Mouse (Mus musculus) gastrocnemius, adult 2 months (tissue): ENCODE measurements at regions not wholly inside any gene's neighbourhood (a gene's known extent, or its start where the extent isn't known, plus 50 kb on each side); places are given as distances from the start of the nearest gene placed in this dataset.

Source experiments
- DNase-seq: peaks from one replicate; pipeline ENCODE4 v3.0.0; 2022
- H3K27ac ChIP-seq: fragments of 200-600 bp; 2 replicates; pipeline ENCODE4 v1.8.1; 2022; ENCODE audit warnings: mild to moderate bottlenecking
- H3K4me3 ChIP-seq: fragments of 200-600 bp; 2 replicates; pipeline ENCODE4 v1.8.1; 2022; ENCODE audit warnings: mild to moderate bottlenecking, moderate library complexity
- CTCF ChIP-seq: fragments of 200-600 bp; IDR thresholded peaks from 2 replicates; pipeline ENCODE4 v1.8.1; 2022; ENCODE audit warnings: antibody characterized with exemption, mild to moderate bottlenecking, moderate library complexity
- intact Hi-C: fragments of 180-260 bp; cut with DNase I; formaldehyde crosslinking; loops from one replicate; pipeline ENCODE4 v1.15.1; 2025

GRCm38 (mm10) chr12:98337644-98338043 is 69.2 kb downstream of the Gpr65 start:
- TF ChIP-seq CTCF: no peak
- intact Hi-C loops: no loop called here
- DNase-seq: no peak
- H3K4me3 ChIP-seq: no peak overlapping the region
- H3K27ac ChIP-seq: no peak overlapping the region

GRCm38 (mm10) chr12:98339536-98339935 is 71.1 kb downstream of the Gpr65 start:
- no peak for DNase-seq
- intact Hi-C loops: no loop called here
- no peak for TF ChIP-seq CTCF
- Histone ChIP-seq H3K4me3 (no peak overlapping the region), H3K27ac (no peak overlapping the region)

GRCm38 (mm10) chr12:98342158-98342557 is 73.7 kb downstream of the Gpr65 start:
- DNase-seq: peak; percentile 22
- intact Hi-C loops: no loop called here
- Histone ChIP-seq H3K27ac (no peak overlapping the region), H3K4me3 (no peak overlapping the region)
- peak; percentile 68 for TF ChIP-seq CTCF

GRCm38 (mm10) chr12:98343653-98344052 is 75.2 kb downstream of the Gpr65 start:
- Histone ChIP-seq H3K27ac (no peak overlapping the region), H3K4me3 (no peak overlapping the region)
- no peak for TF ChIP-seq CTCF
- intact Hi-C loops: no loop called here
- DNase-seq: no peak

- Histone ChIP-seq H3K27ac (no peak overlapping the region), H3K4me3 (no peak overlapping the region)
- intact Hi-C loops: loop anchor here (2.0 to 5.0 kb wide), 2 partner anchors 66 to 135 kb away; no protein-coding TSS in a partner anchor
- no peak for DNase-seq
- no peak for TF ChIP-seq CTCF
These were observed 78.6 kb downstream of the Gpr65 start for GRCm38 (mm10) chr12:98347056-98347455.

- H3K4me3 ChIP-seq: no peak overlapping the region
- TF ChIP-seq CTCF: peak; percentile 67
- intact Hi-C loops: loop anchor here (2.0 to 5.0 kb wide), 2 partner anchors 67 to 135 kb away; no protein-coding TSS in a partner anchor
- H3K27ac ChIP-seq: no peak overlapping the region
- peak; percentile 18 for DNase-seq
These were observed 79.3 kb downstream of the Gpr65 start for GRCm38 (mm10) chr12:98347550-98348318.

GRCm38 (mm10) chr12:98349864-98350643 is 81.6 kb downstream of the Gpr65 start:
- TF ChIP-seq CTCF: no peak
- no peak for DNase-seq
- Histone ChIP-seq H3K4me3 (no peak overlapping the region), H3K27ac (no peak overlapping the region)
- intact Hi-C loops: loop anchor here (5.0 kb wide), 1 partner anchor 138 kb away; no protein-coding TSS in a partner anchor

- TF ChIP-seq CTCF: no peak
- no peak for DNase-seq
- Histone ChIP-seq H3K27ac (no peak overlapping the region), H3K4me3 (no peak overlapping the region)
- intact Hi-C loops: no loop called here
These were observed 84.0 kb downstream of the Gpr65 start for GRCm38 (mm10) chr12:98352401-98352800.

- Histone ChIP-seq H3K4me3 (no peak overlapping the region), H3K27ac (no peak overlapping the region)
- intact Hi-C loops: no loop called here
- TF ChIP-seq CTCF: no peak
- DNase-seq: no peak
These were observed 86.1 kb downstream of the Gpr65 start for GRCm38 (mm10) chr12:98354545-98354944.

GRCm38 (mm10) chr12:98367583-98367982 is 99.1 kb downstream of the Gpr65 start:
- Histone ChIP-seq H3K4me3 (no peak overlapping the region), H3K27ac (no peak overlapping the region)
- intact Hi-C loops: no loop called here
- TF ChIP-seq CTCF: no peak
- DNase-seq: no peak

- TF ChIP-seq CTCF: no peak
- no peak for DNase-seq
- intact Hi-C loops: no loop called here
- Histone ChIP-seq H3K27ac (no peak overlapping the region), H3K4me3 (no peak overlapping the region)
These were observed 102.3 kb downstream of the Gpr65 start for GRCm38 (mm10) chr12:98370771-98371170.

- intact Hi-C loops: no loop called here
- TF ChIP-seq CTCF: no peak
- H3K27ac ChIP-seq: no peak overlapping the region
- DNase-seq: no peak
- H3K4me3 ChIP-seq: no peak overlapping the region
These were observed 106.9 kb downstream of the Gpr65 start for GRCm38 (mm10) chr12:98375214-98375910.
